In genomic region chr6:54042142-54042541, GRCm38 (mm10) we compare ENCODE assay signal across 13 mouse cellular contexts. TPM values are rescaled to one million over a fixed set of nuclear protein-coding genes. Genes with fewer than 3 reads are reported as not detected.
DNase-seq lines count a peak whose midpoint lies in the region; ATAC-seq and TF ChIP-seq lines count a peak whose summit lies in the region.
"Had no signal": no experiment of that assay in that cellular context is flagged by ENCODE, and none has a peak within 500 bp of the region (broad histone marks: within the 10 kb centered on the region; RNA-seq: fewer than 3 reads in every experiment).

No protein-coding gene starts in this region.

- no peak overlapping the region for H3K4me2 ChIP-seq in intestine, postnatal 0 days (replicated peaks; ENCODE audit: low read depth)
- H3K4me2 ChIP-seq in intestine, embryonic 16.5 days (ENCODE audit: low read depth, low read length) = no peak overlapping the region
- H3K4me2 ChIP-seq in midbrain, embryonic 15.5 days = peak overlapping the region; percentile 83
- H3K4me2 ChIP-seq: heart, embryonic 15.5 days had no signal

- peak; percentile 30 for DNase-seq in adrenal gland, postnatal 25 days
- DNase-seq in cerebellum, postnatal 25 days = peak; percentile 74 to 78
- no peak for DNase-seq in left cerebral cortex, adult 9 months (ENCODE audit: low spot score in 2 of 2)
- no peak for DNase-seq in left cerebral cortex, adult 11 months (ENCODE audit: low spot score)
- DNase-seq: embryo, embryonic 11 days; liver; lung, postnatal 36 days had no signal

- no peak for TF ChIP-seq CTCF in intestine, postnatal 0 days (IDR thresholded peaks at IDR 0.05; ENCODE audit: low read depth)

- no peak overlapping the region for H3K9ac ChIP-seq in intestine, postnatal 0 days (ENCODE audit: low read depth, low read length)
- no peak overlapping the region for H3K9ac ChIP-seq in intestine, embryonic 16.5 days (ENCODE audit: low read depth, low read length)
- H3K9ac ChIP-seq in midbrain, embryonic 15.5 days = 0 out of 2 replicates have a peak overlapping the region, but pooled peaks have one; percentile 34
- H3K9ac ChIP-seq: heart, embryonic 15.5 days had no signal

- 52% methylated on average over 1 of the region's 1 CpGs for WGBS in intestine, postnatal 0 days
- WGBS in intestine, embryonic 16.5 days = 83% methylated on average over 1 of the region's 1 CpGs
- WGBS in midbrain, embryonic 15.5 days = 73% methylated on average over 1 of the region's 1 CpGs

- H3K4me3 ChIP-seq in intestine, postnatal 0 days (ENCODE audit: low read depth, low read length) = no peak overlapping the region
- H3K4me3 ChIP-seq in intestine, embryonic 16.5 days (ENCODE audit: low read length) = no peak overlapping the region
- H3K4me3 ChIP-seq in midbrain, embryonic 15.5 days = peak overlapping the region; percentile 80
- H3K4me3 ChIP-seq: heart, embryonic 15.5 days had no signal

- no peaks in the 10 kb centered on the region for H3K9me3 ChIP-seq in intestine, postnatal 0 days (ENCODE audit: control insufficient read depth)
- H3K9me3 ChIP-seq in intestine, embryonic 16.5 days (ENCODE audit: control insufficient read depth, low read length) = no peaks in the 10 kb centered on the region
- H3K9me3 ChIP-seq in midbrain, embryonic 15.5 days = no peaks in the 10 kb centered on the region
- H3K9me3 ChIP-seq: heart, embryonic 15.5 days had no signal

- no peak overlapping the region for H3K27ac ChIP-seq in intestine, postnatal 0 days (ENCODE audit: low read depth, low read length)
- no peak overlapping the region for H3K27ac ChIP-seq in intestine, embryonic 16.5 days (ENCODE audit: low read length)
- no peak overlapping the region for H3K27ac ChIP-seq in midbrain, embryonic 15.5 days
- H3K27ac ChIP-seq: heart, embryonic 15.5 days had no signal

- 0 out of 2 replicates have a peak, but pooled peaks cover 4% of the 10 kb centered on the region for H3K4me1 ChIP-seq in intestine, postnatal 0 days (replicated peaks; ENCODE audit: control insufficient read depth, insufficient read depth, low read length)
- H3K4me1 ChIP-seq in intestine, embryonic 16.5 days (ENCODE audit: control insufficient read depth, insufficient read depth, low read length) = peaks cover 15% of the 10 kb centered on the region
- peaks cover 30% of the 10 kb centered on the region for H3K4me1 ChIP-seq in midbrain, embryonic 15.5 days

- ATAC-seq in intestine, postnatal 0 days = peak; percentile 38; the same call in 1 of the 2 replicates
- ATAC-seq in intestine, embryonic 16.5 days = no peak
- no peak for ATAC-seq in midbrain, embryonic 15.5 days (replicated peaks)
- no peak for ATAC-seq in activated CD4-positive, CD25-positive, alpha-beta regulatory T cell, adult 4 months

- no peaks in the 10 kb centered on the region for H3K36me3 ChIP-seq in intestine, postnatal 0 days (ENCODE audit: control insufficient read depth, insufficient read depth)
- H3K36me3 ChIP-seq in intestine, embryonic 16.5 days (ENCODE audit: control insufficient read depth, insufficient read depth, low read length) = no peaks in the 10 kb centered on the region
- H3K36me3 ChIP-seq in midbrain, embryonic 15.5 days (replicated peaks) = no peaks in the 10 kb centered on the region
- H3K36me3 ChIP-seq: heart, embryonic 15.5 days had no signal

- no peaks in the 10 kb centered on the region for H3K27me3 ChIP-seq in intestine, postnatal 0 days (replicated peaks; ENCODE audit: control insufficient read depth, insufficient read depth, low read length)
- H3K27me3 ChIP-seq in intestine, embryonic 16.5 days (replicated peaks; ENCODE audit: control insufficient read depth, insufficient read depth, low read length) = no peaks in the 10 kb centered on the region
- H3K27me3 ChIP-seq in midbrain, embryonic 15.5 days (replicated peaks) = no peaks in the 10 kb centered on the region
- H3K27me3 ChIP-seq: CH12.LX had no signal

RNA-seq across cellular contexts. Expression of gene Chn2, which starts 2.8 kb away (rescaled TPM):
- 19.6 and 24.3 TPM in 2 replicates for polyA plus RNA-seq in intestine, postnatal 0 days (2015; fragmentation: Nextera tagmentation; extraction: Ambion mirVana)
- 20.2 and 20.8 TPM in 2 replicates for polyA plus RNA-seq in intestine, embryonic 16.5 days (2015; fragmentation: Nextera tagmentation; extraction: Ambion mirVana)
- 4.8 and 10.4 TPM in 2 replicates for total RNA-seq in adrenal gland, postnatal 25 days (2021)
- 34.0 and 37.5 TPM in 2 replicates for polyA plus RNA-seq in midbrain, embryonic 15.5 days (2015; fragmentation: Nextera tagmentation; extraction: Ambion mirVana)
- 1 to 10 TPM; 5.6 to 6.3 TPM for polyA plus RNA-seq in activated CD4-positive, CD25-positive, alpha-beta regulatory T cell, adult 4 months (2017; shearing (Covaris generic))
- total RNA-seq: CH12.LX had no signal

Comparison
In these comparisons a context has a peak if more than half of its experiments do, and no peak if none do; other contexts are left out.
1. DNase-seq: peak in adrenal gland, postnatal 25 days (single experiment) and cerebellum, postnatal 25 days (2 of 2); none in left cerebral cortex, adult 9 months (0 of 2) and left cerebral cortex, adult 11 months (single experiment).